Mouse (Mus musculus): Measurements from ENCODE around the gene Serpina9.
"Not testable (repeated sequence)": the region's sequence is repeated elsewhere in the genome, so short reads cannot be mapped to it uniquely, and the experiment has no call there.

The Serpina9 gene

GRCm38 (mm10) chr12:103989857-103990256 is 23.7 kb downstream of the Serpina9 start, which contains the start of gene Serpina11:
TSS of gene Serpina11 (minus strand) at chr12:103989957.
- DNase-seq (ENCODE audit: low spot score) = no peak

GRCm38 (mm10) chr12:103989514-103989767 is 24.1 kb downstream of the Serpina9 start:
- no peak for DNase-seq (ENCODE audit: low spot score)

- DNase-seq (ENCODE audit: low spot score) = no peak
These were observed 24.6 kb downstream of the Serpina9 start for GRCm38 (mm10) chr12:103988754-103989513.

- no peak for DNase-seq (ENCODE audit: low spot score)
These were observed 27.7 kb downstream of the Serpina9 start for GRCm38 (mm10) chr12:103985868-103986267.

GRCm38 (mm10) chr12:103984935-103985334 is 28.6 kb downstream of the Serpina9 start:
- DNase-seq (ENCODE audit: low spot score) = no peak

- DNase-seq (ENCODE audit: low spot score) = no peak
These were observed 31.8 kb downstream of the Serpina9 start for GRCm38 (mm10) chr12:103981646-103982360.

- DNase-seq (ENCODE audit: low spot score) = no peak
These were observed 35.3 kb downstream of the Serpina9 start for GRCm38 (mm10) chr12:103978294-103978693.

- DNase-seq (ENCODE audit: low spot score) = no peak
These were observed 35.7 kb downstream of the Serpina9 start for GRCm38 (mm10) chr12:103977846-103978245.

- no peak for DNase-seq (ENCODE audit: low spot score)
These were observed 36.5 kb downstream of the Serpina9 start for GRCm38 (mm10) chr12:103977060-103977459.

- DNase-seq (ENCODE audit: low spot score) = no peak
These were observed 42.5 kb downstream of the Serpina9 start for GRCm38 (mm10) chr12:103971080-103971479.

- no peak for DNase-seq (ENCODE audit: low spot score)
These were observed 43.9 kb downstream of the Serpina9 start for GRCm38 (mm10) chr12:103969577-103970116.

- DNase-seq (ENCODE audit: low spot score) = no peak
These were observed 46.8 kb downstream of the Serpina9 start for GRCm38 (mm10) chr12:103966761-103967160.

- DNase-seq (ENCODE audit: low spot score) = no peak
These were observed 50.3 kb downstream of the Serpina9 start for GRCm38 (mm10) chr12:103963288-103963687.

GRCm38 (mm10) chr12:103962860-103963259 is 50.7 kb downstream of the Serpina9 start:
- no peak for DNase-seq (ENCODE audit: low spot score)

GRCm38 (mm10) chr12:103962337-103962736 is 51.2 kb downstream of the Serpina9 start:
- no peak for DNase-seq (ENCODE audit: low spot score)

GRCm38 (mm10) chr12:103961716-103962115 is 51.8 kb downstream of the Serpina9 start:
- DNase-seq (ENCODE audit: low spot score) = no peak

- no peak for DNase-seq (ENCODE audit: low spot score)
These were observed 54.8 kb downstream of the Serpina9 start, which contains the start of gene Serpina1e for GRCm38 (mm10) chr12:103958798-103959197. TSS of gene Serpina1e (minus strand) at chr12:103958975.

GRCm38 (mm10) chr12:103956555-103956954 is 57.0 kb downstream of the Serpina9 start:
- not testable (repeated sequence) for DNase-seq (ENCODE audit: low spot score)

- not testable (repeated sequence) for DNase-seq (ENCODE audit: low spot score)
These were observed 60.6 kb downstream of the Serpina9 start for GRCm38 (mm10) chr12:103952972-103953371.

GRCm38 (mm10) chr12:103946243-103946642 is 67.3 kb downstream of the Serpina9 start:
- DNase-seq (ENCODE audit: low spot score) = no peak

Data from lung, postnatal 25 days (tissue).